Mouse (Mus musculus): ENCODE data around the gene Crkl.

- TF ChIP-seq CTCF (IDR thresholded peaks at IDR 0.05; ENCODE audit: insufficient read depth, low read length) (peak; percentile 68), POLR2A (IDR thresholded peaks at IDR 0.05; ENCODE audit: borderline replicate concordance, extremely low read depth, low read depth, low read length) (no peak)
These were observed 22.3 kb downstream of the Crkl start for GRCm38 (mm10) chr16:17474091-17474490.
